Mouse (Mus musculus) megakaryocyte-erythroid progenitor cell, adult 5-6 weeks (primary cell): Measurements from ENCODE around the gene Aldh1l1. TPM values are rescaled to one million over a fixed set of nuclear protein-coding genes. Genes with fewer than 3 reads are reported as not detected.

ENCODE experiments used
- ATAC-seq: replicated peaks from 2 replicates; pipeline ENCODE4 v1.8.0; 2016; ENCODE audit warnings: mild to moderate bottlenecking, inconsistent platforms; ENCODE audit not compliant: severe bottlenecking, poor library complexity, low FRiP score, low TSS enrichment
- total RNA-seq, 2 experiments: library from RNA; stranded (forward) in 1 of 2; stranded (reverse) in 1 of 2; fragments of 200-1000, 215-1000 nt in 1 of 2; fragments of >200 nt in 1 of 2; fragmentation: Nextera tagmentation in 1 of 2; gene quantifications; 2 replicates each; pipeline ENCODE4 v1.2.3; 2014 to 2017

Aldh1l1 gene
- total RNA-seq, 2 experiments from 2014 or later: 4.1 to 5.3 TPM

DNA sequence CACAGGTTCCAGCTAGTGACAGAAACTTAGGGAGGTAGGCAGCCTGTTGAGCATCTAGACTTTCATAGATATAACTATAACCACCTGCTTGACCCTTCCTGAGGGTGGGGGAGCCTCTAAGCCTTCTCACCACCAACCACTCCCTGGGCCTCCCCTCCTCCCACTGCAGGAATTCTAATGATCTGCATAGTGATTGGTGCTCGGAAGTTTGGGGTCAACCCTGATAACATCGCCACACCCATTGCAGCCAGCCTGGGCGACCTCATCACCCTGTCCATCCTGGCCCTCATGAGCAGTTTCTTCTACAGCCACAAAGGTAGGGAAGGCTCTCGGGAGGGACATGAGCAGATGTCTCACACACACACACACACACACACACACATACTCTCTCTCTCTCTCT lies 148.9 kb downstream of the Aldh1l1 start:
- no peak for ATAC-seq

DNA sequence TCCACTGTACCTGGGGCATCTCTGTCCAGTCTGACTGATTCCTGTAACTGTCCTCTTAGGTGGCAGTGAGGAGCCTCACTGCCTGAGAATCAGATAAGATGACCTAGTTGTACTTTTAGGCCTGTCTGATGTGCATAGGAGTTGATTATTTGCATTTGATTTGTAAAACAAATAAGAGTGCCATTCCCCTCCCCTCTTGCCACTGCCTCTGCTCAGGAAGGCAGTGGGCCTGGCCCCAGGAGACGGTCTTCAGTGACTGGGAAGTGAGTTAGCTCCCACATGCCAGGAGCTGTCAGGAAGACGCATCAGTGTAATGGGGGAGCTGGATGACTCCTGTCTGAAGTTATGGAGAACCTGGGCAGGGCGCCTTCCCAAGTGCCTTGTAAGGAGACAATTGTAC lies 149.4 kb downstream of the Aldh1l1 start:
- no peak for ATAC-seq

DNA sequence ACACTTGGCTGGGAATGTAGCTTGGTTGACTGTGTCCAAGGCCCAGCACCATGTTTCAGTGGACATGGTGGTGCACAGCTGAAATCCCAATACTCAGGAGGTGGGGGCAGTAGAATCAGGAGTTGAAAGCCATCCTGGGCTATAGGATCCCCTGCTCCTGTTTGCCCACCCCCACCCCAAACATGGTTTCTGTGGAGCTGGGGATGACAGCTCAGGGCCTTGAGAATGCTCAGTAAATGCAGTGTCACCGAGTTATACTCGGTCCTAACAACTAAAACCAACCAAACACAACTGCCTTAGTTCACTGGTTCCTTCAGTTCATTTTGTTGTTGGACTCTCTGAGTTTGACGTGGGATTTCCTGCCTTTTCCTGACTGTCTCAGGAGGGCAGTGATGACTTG lies 156.8 kb downstream of the Aldh1l1 start:
- no peak for ATAC-seq

DNA sequence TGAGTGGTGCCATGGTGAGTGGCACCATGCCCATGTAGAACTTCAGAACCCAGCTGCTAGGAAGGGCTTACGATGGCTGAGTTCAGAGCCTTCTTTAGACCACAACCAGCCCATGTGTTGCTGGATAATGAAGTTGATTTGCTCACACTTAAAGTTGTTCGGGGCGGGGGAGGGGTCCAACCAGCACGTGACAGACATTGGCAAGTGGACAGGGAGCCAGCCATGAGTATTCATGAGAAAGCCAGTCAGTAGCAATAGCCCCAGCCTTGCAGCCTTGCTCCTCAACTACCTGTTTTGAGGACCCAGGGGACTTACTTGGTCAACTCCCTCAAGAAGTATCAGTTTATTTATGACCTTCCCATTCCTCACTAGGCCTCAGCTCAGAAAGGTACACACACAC lies 158.7 kb downstream of the Aldh1l1 start:
- no peak for ATAC-seq

DNA sequence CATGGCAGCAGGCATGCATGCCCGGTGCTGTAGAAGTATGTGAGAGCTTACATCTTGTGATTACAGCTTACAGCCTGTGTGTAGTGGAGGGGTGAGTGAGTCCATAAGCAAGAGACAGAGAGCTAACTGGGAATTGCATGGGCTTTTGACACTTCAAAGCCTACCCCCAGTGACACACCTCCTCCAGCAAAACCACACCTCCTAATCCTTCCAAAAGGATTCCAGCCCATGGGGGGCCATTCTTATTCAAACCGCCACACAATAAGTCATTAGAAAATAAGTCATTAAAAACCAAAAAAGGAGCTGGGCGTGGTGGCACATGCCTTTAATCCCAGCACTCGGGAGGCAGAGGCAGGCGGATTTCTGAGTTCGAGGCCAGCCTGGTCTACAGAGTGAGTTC lies 162.2 kb downstream of the Aldh1l1 start:
- no peak for ATAC-seq

DNA sequence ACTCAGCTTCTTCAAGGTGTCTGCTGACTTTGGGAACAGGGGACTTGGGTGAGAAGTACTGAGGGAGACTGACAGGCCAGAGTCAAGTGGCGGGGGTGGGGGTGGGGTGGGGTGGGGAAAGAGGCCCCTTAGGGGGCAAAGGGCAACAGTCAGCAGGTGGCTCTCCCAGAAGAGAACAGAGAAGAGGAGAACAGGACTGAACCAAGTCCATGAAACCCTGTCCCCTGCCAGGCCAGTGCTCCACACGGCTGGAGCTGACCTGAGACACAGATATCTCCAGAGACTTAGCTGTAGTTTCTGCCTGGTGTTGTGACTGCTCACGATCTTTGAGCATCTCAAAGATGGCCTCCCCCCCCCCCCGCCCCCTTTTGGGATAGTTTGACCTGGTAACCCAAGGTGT lies 163.1 kb downstream of the Aldh1l1 start:
- no peak for ATAC-seq

Other genes starting within 250 kb of the Aldh1l1 start
- not detected in 2 replicates for gene Vmn1r54, start 240.1 kb upstream of the Aldh1l1 start, total RNA-seq (2014; fragmentation: Nextera tagmentation)
- gene Vmn1r54, start 240.1 kb upstream of the Aldh1l1 start, total RNA-seq (2017): not detected in 2 replicates
- not detected in 2 replicates for gene BC048671, start 185.2 kb upstream of the Aldh1l1 start, total RNA-seq (2014; fragmentation: Nextera tagmentation)
- gene BC048671, start 185.2 kb upstream of the Aldh1l1 start, total RNA-seq (2017): not detected in 2 replicates
- not detected in 2 replicates for gene Chst13, start 161.2 kb upstream of the Aldh1l1 start, total RNA-seq (2014; fragmentation: Nextera tagmentation)
- gene Chst13, start 161.2 kb upstream of the Aldh1l1 start, total RNA-seq (2017): not detected in 2 replicates
- not detected in 2 replicates for gene Uroc1, start 153.1 kb upstream of the Aldh1l1 start, total RNA-seq (2014; fragmentation: Nextera tagmentation)
- gene Uroc1, start 153.1 kb upstream of the Aldh1l1 start, total RNA-seq (2017): not detected in 2 replicates
- gene Zxdc, start 116.9 kb upstream of the Aldh1l1 start, total RNA-seq (2014; fragmentation: Nextera tagmentation): 10.2 and 11.9 TPM in 2 replicates
- gene Zxdc, start 116.9 kb upstream of the Aldh1l1 start, total RNA-seq (2017): 8.0 and 8.9 TPM in 2 replicates
- not detected in 2 replicates for gene Cfap100, start 57.6 kb upstream of the Aldh1l1 start, total RNA-seq (2014; fragmentation: Nextera tagmentation)
- gene Cfap100, start 57.6 kb upstream of the Aldh1l1 start, total RNA-seq (2017): not detected in 2 replicates
- gene Klf15, start 23.9 kb upstream of the Aldh1l1 start, total RNA-seq (2014; fragmentation: Nextera tagmentation): not detected in 2 replicates
- not detected in 2 replicates for gene Klf15, start 23.9 kb upstream of the Aldh1l1 start, total RNA-seq (2017)
- 31.4 and 38.5 TPM in 2 replicates for gene Slc41a3, start 118.3 kb downstream of the Aldh1l1 start, total RNA-seq (2014; fragmentation: Nextera tagmentation)
- 11.8 and 14.5 TPM in 2 replicates for gene Slc41a3, start 118.3 kb downstream of the Aldh1l1 start, total RNA-seq (2017)